Mouse (Mus musculus) gastrocnemius, postnatal 25 days (tissue): ENCODE data around the gene Fen1. TPM values are rescaled to one million over a fixed set of nuclear protein-coding genes. Genes with fewer than 3 reads are reported as not detected.

Experiments
- DNase-seq: peaks from one replicate; pipeline ENCODE4 v3.0.0; 2022
- total RNA-seq, 2 experiments: library from RNA; stranded (reverse); gene quantifications; 1 replicate in 1 of 2; 2 replicates in 1 of 2; pipeline ENCODE4 v1.2.3; 2021

Gene Fen1
- total RNA-seq, 2 experiments from 2014 or later = 2.9 to 3.7 TPM

DNA sequence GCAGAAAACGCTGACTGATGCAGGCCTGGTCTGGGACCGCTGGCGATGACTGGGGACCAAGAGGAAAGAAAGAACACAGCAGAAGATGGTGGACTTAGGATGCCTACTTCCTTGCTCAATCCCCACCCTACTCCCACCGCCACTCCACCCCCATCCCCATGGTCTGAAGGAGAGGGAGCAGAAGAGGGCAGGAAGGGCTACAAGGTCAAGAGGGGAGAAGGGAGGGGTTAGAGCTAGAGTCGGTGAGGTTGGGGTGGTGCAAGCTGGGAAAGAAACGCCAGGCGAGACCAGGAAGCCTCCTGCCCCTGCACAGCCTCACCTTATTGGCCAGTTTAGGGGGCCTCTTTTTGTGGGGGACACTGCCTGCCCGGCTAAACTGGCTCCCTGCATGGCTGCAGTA is 12.1 kb upstream of the Fen1 start:
- no peak for DNase-seq

DNA sequence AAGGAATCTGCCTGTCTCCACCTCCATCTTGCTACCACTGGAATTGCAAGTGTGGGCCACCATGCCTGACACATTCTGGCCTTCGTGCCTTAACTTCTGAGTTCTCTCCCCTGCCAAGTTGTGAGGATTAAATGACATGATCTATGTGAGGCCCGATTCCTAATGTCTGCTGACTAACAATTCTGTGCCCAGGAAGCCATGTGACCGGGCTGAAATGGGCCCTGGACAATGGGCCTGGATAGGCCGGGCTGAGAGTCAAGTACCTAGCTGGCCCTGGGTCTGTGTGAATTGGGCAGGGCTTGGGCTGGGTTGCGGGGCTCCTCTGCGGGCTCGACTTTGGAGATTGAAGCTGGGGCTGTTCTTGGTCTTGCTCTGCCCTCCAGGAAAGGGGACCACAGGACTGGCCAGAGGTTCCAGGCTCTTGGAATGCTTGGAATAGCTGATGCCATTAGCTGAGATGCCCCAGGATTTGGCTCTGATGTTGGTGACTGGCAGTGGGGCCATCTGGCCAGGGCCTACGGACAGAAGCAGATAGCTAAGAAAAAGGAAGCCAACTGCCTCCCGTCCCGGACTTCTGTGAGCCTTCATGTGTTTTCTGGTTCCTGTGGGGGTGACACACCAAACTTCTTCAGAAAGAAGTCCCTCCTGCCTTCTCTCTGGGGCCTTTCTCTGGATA is 10.0 kb upstream of the Fen1 start:
- DNase-seq = no peak

DNA sequence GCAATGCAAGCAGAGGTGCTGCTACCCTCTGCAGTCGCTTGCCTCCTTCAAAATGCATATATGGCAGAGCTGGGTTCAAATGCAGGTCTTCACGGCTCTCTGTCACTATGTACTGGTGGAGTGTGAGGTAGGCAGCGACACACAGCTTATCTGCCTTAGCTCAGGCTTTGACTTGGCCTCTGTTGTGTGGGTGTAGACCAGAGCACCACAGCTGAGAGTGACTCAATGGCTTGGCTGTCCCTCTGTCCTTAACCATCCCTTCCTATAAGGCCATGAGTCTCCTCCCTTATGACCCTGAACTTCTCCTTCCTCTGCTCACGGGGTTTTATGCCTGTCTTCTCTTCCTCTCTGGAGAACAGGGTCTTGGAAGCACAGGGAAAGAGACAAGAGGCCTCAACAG is 6.9 kb upstream of the Fen1 start:
- no peak for DNase-seq

DNA sequence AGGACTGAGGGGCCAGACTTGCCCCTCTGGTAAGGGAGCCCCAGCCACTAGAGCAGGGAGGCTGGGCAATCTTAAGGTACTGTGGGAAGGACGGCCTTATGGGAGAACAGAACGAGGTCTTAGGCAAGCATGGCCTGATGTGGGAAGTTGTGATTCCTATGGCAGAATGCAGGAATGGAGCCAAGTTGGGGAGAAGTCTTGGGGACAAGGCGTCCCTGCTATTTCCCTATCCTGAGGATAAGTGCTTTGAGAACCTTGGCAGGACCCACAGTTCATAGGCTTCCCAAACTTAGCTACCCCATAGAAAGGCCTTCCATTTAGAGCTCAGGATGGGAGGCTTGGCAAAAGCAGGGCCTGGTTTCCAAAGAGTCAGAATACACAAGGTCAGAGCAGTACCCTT is 4.9 kb upstream of the Fen1 start:
- no peak for DNase-seq

DNA sequence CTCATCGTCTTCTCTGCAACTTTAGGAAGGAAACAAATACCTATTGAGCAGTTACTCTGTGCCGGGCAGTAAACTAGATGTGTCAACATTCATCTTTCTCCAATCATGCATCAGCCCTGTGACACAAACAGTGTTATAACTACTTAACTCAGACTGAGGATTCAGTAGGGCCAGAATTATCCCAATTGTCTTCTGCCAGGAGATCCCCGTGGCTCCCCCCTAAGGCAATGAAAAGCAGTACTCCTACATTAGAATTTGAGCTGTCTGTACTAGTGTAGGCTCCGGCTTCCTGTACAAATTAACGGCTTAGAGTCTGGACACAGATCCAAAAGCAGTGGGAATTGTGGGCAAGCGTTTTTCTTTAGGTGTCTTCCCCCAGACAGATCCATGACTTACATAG is 1.1 kb upstream of the Fen1 start:
- DNase-seq = no peak

DNA sequence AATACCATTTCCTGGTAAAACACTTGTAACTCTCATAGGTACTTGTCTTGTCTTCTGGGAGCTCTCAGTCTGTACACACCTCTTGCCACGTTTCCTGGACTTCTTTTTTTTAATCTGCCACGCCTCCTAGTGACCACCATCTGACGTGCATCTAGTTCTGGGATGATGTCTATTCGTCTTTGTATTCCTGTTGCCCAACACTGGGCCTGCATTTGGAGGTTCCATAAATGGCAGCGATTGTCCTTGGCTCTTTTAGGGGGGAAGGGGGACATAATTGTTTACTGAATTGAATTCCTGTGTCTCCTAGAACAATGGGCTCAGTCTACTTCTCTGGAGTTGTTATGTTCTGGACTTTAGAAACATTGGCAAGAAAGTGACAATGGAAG is 640 bp upstream of the Fen1 start:
- DNase-seq = no peak

DNA sequence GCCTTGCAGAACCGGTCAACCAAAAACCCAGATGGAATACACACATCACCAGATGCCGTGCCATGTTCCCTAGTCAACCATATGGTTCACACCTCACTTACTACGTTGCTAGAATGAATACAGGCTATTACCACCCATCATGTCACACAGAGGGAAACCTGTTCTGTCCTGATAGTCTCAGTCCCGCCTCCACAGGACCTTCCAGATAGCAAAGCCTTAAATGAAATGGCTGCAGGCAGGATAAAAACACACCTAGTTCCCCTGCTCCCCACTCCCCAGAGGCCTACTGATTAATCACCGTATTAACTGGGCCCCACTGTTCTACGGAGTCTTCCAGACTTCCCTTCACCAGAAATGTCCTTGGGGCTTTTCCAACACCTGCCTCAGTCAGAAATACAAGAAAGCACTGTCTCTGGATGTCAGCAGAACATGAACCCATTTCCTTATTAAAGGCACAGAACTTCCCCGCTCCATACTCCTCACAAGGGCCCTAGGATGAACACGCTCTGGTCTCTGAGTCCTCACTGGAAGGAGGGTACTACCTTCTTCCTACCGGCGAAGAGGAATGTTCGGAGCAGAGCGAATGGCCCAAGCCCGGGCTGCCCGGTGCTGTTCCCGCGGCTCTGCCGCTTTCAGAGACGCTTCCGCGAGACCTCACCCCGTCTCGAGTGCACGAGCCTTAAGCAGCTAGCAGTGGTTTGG is 672 bp downstream of the Fen1 start:
- DNase-seq = no peak

DNA sequence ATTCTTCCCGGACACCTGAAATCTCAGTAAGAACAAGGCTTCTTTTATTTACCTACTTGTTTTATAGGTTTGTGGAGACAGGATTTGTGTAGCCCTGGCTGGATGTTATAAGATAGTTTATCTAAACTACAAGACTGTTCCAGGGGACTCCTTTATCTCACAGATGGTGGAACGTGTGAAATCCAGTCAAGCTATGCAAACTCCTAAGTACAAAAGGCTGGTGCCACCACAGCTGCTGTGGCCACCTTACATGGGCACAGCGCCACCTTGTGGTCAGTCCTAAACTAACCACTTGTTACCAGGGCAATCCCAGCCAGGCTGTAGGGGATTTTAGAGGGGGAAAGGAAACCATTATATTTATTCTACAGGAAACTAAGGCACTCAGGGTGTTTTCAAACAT is 5.2 kb downstream of the Fen1 start:
- peak; percentile 54 for DNase-seq

DNA sequence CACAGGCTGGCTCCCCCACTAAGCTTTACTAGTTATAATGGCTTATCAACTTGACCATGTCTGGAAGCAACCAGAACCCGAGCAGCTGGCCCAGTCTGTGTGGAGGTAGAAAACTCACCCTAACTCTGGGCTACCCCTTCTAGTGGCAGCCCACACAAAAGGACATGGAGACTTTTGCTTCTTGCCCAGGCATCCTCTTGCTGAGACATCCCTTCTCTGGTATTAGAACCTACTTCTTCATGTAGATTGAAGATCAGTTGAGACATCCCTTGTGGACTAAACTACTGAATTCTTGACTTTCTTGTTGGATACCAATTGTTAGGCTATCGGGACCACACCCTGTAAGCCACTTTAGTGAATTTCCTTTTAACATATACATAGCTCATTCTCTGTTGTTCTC is 5.7 kb downstream of the Fen1 start:
- no peak for DNase-seq

DNA sequence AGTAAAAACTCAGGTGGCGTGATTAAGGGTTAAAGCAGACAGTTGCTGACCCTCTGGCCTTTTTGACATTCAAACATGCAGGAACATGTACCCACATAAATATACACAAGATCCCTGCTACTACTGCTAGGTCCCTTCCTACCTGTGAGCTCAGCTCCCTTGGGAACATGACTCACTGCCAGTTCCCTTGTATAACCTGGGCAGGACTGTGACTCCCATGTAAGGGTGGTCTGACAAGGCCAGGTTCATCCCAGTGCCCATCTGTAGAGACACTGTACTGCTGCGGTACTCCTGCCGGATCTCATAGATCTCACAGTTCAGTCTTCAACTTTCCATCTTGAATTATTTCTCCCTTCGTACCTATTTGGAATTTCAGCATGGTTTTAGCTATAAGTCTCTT is 6.8 kb downstream of the Fen1 start:
- DNase-seq = no peak

DNA sequence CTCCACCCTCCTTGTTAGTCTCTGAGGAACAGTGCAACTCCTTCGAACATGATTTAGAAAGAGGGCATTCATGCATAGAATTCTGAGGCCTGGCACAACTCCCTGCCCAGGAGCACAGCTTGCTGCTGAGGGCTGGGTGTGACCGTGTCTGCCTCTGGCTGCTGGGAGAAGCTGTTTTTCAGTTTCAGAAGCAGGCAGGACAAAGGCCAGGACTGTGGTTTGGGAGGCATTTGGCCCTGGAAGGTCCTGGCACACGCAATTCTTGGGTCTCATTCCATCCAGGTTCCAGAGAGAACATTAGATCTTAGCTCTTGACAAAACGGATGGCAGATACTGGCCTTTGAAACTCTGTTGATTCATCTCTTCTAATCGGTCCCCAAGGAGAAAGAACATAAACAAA is 8.7 kb downstream of the Fen1 start:
- DNase-seq = peak; percentile 21

DNA sequence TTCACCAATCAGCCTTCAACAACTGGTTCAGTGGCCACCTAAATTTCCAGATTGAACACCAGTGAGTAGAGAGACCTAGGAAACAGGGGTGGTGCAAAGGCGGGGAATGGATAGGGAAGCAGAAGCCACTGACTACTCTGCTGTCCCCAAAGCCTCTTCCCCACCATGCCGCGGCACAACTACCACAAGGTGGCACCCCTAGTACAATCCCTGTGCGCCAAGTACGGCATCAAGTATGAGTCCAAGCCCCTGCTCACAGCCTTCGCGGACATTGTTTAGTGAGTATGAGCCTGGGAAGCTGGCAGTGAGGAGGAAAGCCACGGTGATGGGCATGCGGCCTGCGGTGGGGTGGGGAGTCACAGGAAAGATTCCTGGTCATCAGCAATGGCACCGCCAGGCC is 9.6 kb downstream of the Fen1 start:
- no peak for DNase-seq

DNA sequence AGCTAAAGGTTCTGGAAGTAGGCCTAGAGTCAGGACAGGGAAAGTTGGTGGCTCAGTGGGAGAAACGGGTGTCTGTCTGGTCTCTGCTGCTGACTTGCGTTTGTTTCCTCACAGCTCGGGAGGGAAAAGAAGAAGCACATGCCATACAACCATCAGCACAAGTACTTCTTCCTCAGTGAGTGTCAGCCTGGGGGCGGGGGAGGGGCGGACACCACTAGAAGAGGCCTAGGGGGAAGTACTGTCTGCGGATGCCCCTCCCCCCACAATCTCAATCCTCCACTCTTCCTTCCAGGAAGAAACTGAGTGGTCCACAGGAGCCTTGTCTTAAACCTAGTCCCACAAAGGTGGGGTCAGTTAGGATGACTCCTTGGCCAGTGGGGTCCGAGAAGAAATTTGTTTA is 12.6 kb downstream of the Fen1 start:
- DNase-seq = peak; percentile 24

DNA sequence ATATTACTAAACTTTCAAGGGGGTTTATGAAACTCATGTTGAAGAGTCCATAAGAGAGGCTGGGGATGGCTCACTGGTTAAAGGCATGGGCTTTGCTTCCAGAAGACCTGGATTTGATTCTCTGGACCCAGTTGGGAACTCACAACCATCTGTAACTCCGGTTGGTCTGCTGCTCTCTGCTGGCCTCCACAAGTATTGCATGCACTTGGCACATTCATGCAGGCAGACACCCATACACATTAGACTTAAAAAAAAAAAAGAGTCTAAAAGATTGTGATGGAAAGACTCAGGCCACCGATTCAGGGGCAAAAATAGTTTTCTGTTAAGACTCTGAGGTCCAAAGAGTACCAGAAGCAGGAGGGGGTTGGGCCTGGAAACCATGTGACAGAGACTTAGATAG is 13.2 kb downstream of the Fen1 start:
- DNase-seq = peak; percentile 44

DNA sequence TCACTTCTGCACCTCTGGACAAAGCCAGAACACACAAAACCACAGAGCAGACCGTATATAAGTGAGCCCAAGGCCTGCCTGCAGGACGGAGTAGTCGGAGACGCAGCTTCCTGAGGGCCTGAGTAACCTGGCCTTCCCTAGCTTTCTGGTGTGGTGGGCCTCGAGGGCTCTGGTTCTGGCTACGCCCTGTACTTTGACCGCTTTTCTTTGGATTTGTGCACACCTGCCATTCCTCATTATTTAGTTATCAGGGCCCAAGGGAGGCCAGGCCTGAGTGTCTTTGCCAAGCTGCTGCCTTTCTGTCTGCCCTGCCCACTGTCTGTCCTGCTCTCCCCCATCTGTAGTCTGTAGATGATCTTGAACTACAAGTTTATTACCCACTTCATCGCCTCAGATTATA is 14.0 kb downstream of the Fen1 start:
- DNase-seq = no peak

DNA sequence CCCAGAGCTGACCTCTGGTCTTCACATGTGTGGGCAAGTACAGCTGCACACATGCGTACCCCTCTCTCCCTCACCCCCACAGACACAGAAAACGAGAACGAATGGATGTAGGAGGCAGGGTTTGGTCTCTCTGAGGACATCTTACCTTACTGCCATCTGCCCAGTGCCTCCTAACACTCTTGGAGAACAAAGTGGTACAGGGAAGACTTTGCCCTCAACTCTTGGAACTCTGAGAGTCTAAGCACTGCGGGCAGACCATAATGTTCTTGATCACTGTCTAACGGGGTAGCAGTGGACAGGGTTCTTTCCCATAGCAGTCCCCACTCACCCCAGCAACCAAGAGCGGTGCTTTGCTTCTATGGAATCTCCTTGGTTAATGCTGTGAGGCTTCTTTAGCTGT is 14.9 kb downstream of the Fen1 start:
- DNase-seq = no peak

DNA sequence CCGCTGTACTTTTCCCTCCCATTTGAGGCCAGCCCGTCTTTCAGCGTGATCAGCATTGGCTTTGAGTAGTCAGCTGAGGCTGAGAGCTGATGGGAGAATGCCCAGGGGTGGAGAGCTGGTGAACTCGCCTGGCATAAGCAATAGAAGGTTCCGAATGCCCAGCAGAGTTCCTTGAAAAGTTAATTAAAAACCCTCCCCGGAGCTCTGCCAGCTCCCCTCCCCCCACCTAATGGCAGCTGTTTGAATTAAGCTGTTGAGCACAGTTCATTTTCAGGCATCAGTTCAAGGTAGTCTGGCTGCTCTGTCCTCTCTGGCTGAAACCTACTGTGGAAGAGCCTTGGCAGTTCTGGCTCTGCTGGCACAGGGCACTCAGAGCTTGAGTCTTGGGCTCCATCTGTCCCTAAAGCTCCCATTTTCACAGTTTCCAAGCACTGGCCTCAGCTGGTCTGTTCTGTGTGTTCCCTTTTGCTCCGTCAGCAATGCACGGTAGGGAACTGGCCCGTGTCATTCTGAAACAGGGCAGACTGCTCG is 15.6 kb downstream of the Fen1 start:
- DNase-seq = peak; percentile 48

DNA sequence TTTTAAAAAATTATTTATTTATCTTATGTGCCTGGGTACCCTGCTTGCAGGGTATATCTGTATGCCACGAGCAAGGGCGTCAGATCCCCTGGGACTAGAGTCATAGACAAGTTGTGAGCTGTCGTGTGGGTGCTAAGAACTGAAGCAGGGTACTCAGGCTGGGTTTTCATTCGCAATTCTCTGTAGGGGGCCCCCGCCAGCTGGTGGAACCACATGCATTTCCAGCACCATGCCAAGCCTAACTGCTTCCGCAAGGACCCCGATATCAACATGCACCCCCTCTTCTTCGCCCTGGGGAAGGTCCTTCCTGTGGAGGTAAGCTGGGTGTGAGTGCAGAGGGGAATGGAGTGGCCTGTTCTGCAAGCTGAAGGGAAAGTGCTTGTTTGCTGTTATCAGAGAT is 17.4 kb downstream of the Fen1 start:
- no peak for DNase-seq

DNA sequence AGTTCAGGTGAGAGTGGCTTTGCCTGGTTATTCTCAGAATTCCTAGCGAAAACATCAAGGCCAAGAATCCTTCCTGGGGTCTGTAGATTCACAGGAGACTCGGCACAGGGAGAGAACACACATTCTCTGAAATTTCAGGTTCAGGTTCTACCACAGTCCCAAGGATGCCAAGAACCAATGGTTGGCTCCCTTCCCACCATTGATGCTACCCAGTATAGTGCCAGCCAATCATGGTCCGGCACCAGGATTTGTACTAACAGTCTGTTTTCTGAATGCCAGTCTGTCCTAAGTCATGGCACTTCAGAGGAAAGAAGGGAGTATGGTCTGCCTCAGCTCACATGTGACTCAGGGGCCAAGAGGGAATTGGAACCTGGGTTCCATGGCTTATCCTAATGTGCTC is 18.1 kb downstream of the Fen1 start:
- no peak for DNase-seq

DNA sequence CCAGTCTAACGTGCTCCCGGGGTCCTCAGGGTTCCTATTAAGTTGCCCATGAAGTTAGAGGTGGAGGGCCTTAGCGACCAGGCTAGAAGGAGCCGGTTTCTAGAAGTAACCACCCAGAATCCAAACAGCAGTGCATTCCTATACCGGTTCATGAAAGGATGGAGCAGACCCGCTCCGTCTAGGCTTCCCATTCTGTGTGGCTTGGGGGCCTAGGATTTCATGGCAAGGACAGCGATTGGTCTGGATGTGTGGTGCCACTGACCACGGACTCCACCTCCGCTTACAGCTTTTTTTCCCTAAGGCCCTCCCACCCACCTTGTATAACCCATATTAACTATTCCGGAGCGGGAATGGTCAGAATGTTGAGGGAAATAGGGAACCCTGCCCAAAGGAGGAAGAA is 19.9 kb downstream of the Fen1 start:
- DNase-seq = no peak

DNA sequence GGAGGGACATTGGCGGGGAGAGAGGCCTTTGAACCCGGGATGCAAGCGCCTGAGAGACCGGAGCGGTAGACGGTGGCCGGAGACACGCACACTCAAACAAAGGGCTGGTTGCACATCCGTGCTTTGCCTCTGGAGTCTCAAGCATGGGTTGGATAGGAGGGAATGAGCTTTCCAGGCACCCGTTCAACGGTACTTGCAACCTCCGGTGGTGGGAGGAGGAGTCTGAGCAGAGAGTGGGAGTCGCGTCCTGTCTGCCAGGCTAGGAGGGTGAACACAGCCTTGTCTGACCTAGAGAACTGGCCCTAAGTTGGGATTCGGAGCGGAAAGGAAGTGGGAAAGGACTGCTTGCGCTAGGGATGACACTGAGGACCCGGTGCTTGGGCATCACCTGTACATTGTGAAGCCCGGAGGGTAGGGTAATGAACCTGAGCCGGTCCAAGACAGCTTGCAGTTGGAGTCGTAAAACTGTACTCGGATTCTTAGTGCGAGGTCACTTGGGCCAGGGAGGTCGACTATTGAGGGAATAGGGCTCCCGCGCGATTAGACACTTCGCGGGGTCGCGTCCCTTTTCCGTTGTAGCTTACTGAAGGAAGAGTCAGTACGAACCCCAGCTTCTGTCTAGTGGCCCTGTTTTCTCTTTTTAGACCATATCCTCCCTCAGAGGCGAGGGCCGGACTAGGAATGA is 20.5 kb downstream of the Fen1 start:
- DNase-seq = peak; percentile 61

DNA sequence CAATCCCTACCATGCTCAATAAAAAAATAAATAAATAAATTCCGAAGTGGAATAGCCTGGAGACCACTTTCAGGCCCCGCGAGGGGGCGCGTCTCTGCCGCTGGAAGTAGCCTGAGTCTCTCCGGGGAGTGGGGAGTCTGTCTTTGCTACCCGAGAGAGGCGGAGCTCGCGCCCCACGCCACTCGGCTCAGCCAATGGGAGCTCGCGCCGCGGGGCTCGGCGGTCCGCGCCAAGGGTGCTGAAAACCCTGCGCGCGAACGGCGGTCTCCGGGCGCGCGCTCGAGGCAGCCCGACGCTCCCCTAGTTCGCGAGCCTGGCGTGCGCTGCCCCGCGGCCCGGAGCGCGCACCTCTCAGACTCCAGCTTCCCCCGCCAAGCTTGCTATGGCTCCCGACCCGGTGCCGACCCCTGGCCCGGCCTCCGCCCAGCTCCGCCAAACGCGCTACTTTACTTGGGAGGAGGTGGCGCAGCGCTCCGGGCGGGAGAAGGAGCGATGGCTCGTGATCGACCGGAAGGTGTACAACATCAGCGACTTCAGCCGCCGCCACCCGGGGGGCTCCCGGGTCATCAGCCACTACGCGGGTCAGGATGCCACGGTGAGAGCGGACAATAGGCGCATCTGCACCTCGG is 21.2 kb downstream of the Fen1 start, which contains the start of gene Fads1:
Gene Fads1, plus strand, starts transcription at position 219 of the 629 bp plus-strand sequence.
- peak; percentile 93 for DNase-seq

DNA sequence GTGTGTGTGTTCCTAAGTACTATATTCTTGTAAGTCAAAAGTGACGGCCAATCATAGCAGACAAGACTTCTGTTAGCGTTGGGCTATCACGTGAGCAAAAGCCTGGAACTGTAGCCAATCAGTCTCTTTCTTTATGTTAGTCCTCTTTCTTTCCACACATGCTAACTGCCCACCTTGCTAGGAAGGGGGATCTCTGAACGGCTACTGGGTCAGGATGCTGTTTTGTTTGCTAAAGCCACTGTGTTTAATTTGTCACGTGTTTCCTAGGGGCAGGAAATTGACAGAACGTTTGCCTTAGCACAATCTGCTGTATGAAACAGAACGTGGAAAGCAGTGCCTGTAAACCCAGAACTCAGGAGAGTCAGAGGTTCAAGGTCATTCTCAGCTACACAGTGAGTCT is 21.8 kb downstream of the Fen1 start:
- DNase-seq = no peak
